Mouse (Mus musculus) ES-Bruce4 (cell line): ENCODE results near the gene Tln1.

Experiments
- CTCF ChIP-seq: IDR thresholded peaks from one replicate; pipeline ENCODE4 v1.8.1; 2011; ENCODE audit warnings: low read depth, low read length
- EP300 ChIP-seq: IDR thresholded peaks from 2 replicates; pipeline ENCODE4 v1.6.1; 2011; ENCODE audit warnings: low read depth, low read length; ENCODE audit not compliant: insufficient read depth
- POLR2A ChIP-seq: IDR thresholded peaks from one replicate; pipeline ENCODE4 v1.8.1; 2011; ENCODE audit warnings: low read length; ENCODE audit not compliant: insufficient read depth

- TF ChIP-seq CTCF (no peak), POLR2A (no peak), EP300 (no peak)
These were observed 15.3 kb downstream of the Tln1 start for GRCm38 (mm10) chr4:43547160-43547559.
